Comparison of ENCODE assay signal across 8 mouse cellular contexts in the genomic region with DNA sequence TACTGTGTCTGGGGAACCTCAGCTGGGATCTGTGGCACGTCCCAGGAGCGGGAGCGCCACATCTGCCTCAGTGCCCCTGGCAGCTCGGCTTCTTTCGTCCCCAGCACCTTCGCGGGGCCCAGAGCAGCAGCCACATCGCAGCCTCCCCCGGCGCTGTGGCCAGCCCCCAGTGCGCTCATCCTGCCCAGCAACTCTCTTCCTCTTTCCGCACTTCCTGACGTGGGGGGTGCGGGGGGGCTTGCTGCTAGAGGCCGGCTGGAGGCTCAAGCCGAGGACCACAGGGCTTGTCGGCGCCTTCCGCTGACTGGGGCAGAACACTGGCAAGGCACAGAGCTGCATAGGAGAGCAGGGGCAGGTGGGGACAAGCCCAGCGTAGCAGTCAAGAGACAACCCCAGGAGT. TPM values are rescaled to one million over a fixed set of nuclear protein-coding genes. Genes with fewer than 3 reads are reported as not detected.
A peak's percentile ranks its signal among the peaks of the same experiment; 100 is the strongest.
DNase-seq lines count a peak whose midpoint lies in the region; ATAC-seq and TF ChIP-seq lines count a peak whose summit lies in the region.

No protein-coding gene starts in this region.

- H3K9me3 ChIP-seq in forebrain, embryonic 14.5 days (replicated peaks; ENCODE audit: control insufficient read depth, low read length) = no peaks in the 10 kb centered on the region
- no peaks in the 10 kb centered on the region for H3K9me3 ChIP-seq in hindbrain, embryonic 15.5 days
- no peaks in the 10 kb centered on the region for H3K9me3 ChIP-seq in liver, embryonic 11.5 days (ENCODE audit: control insufficient read depth, low read length)
- H3K9me3 ChIP-seq in midbrain, postnatal 0 days (ENCODE audit: low read length) = no peaks in the 10 kb centered on the region

- ATAC-seq in forebrain, embryonic 14.5 days = no peak
- ATAC-seq in hindbrain, embryonic 15.5 days (ENCODE audit: low FRiP score, low read depth) = no peak
- ATAC-seq in liver, embryonic 11.5 days (replicated peaks; ENCODE audit: low FRiP score) = no peak
- ATAC-seq in midbrain, postnatal 0 days (ENCODE audit: low FRiP score) = no peak

- WGBS in forebrain, embryonic 14.5 days = 25% methylated on average over 18 of the region's 20 CpGs
- WGBS in hindbrain, embryonic 15.5 days = 23% methylated on average over 20 of the region's 20 CpGs
- WGBS in liver, embryonic 11.5 days = 6% methylated on average over 20 of the region's 20 CpGs
- 26% methylated on average over 20 of the region's 20 CpGs for WGBS in midbrain, postnatal 0 days

- H3K4me3 ChIP-seq in forebrain, embryonic 14.5 days (ENCODE audit: low read depth, low read length) = no peak overlapping the region
- 0 out of 2 replicates have a peak overlapping the region, but pooled peaks have one; percentile 11 for H3K4me3 ChIP-seq in hindbrain, embryonic 15.5 days
- H3K4me3 ChIP-seq in liver, embryonic 11.5 days (ENCODE audit: low read depth, low read length) = peak overlapping the region; percentile 97
- peak overlapping the region; percentile 2; the same call in 1 of the 2 replicates for H3K4me3 ChIP-seq in midbrain, postnatal 0 days (ENCODE audit: low read depth, low read length)

- TF ChIP-seq CTCF in midbrain, postnatal 0 days (IDR thresholded peaks at IDR 0.05) = no peak

- no peak overlapping the region for H3K27ac ChIP-seq in forebrain, embryonic 14.5 days (ENCODE audit: low read depth, low read length)
- H3K27ac ChIP-seq in hindbrain, embryonic 15.5 days (replicated peaks) = 0 out of 2 replicates have a peak overlapping the region, but pooled peaks have one; percentile 10
- H3K27ac ChIP-seq in liver, embryonic 11.5 days (ENCODE audit: low read depth, low read length) = peak overlapping the region; percentile 65; the same call in 1 of the 2 replicates
- no peak overlapping the region for H3K27ac ChIP-seq in midbrain, postnatal 0 days (ENCODE audit: low read depth, low read length)

- peak; percentile 49 to 64 for DNase-seq in urinary bladder, adult 18-20 months (ENCODE audit: low spot score in 2 of 2)
- no peak for DNase-seq in urinary bladder, postnatal 25 days (ENCODE audit: low spot score)
- no peak for DNase-seq in forebrain, embryonic 14.5 days (ENCODE audit: low spot score)
- no peak for DNase-seq in liver, embryonic 11.5 days (ENCODE audit: low spot score)
- DNase-seq in midbrain, postnatal 0 days (ENCODE audit: low spot score) = no peak
- DNase-seq in yolk sac, embryonic 10.5 days (ENCODE audit: low spot score) = no peak
- no peak for DNase-seq in frontal cortex, postnatal 25 days (ENCODE audit: low spot score in 2 of 2)

- no peaks in the 10 kb centered on the region for H3K27me3 ChIP-seq in forebrain, embryonic 14.5 days (replicated peaks; ENCODE audit: control insufficient read depth, insufficient read depth, low read length)
- H3K27me3 ChIP-seq in hindbrain, embryonic 15.5 days = no peaks in the 10 kb centered on the region; the same call in 1 of the 2 replicates
- peaks cover 5% of the 10 kb centered on the region for H3K27me3 ChIP-seq in liver, embryonic 11.5 days (replicated peaks; ENCODE audit: control insufficient read depth, insufficient read depth, low read length)
- H3K27me3 ChIP-seq in midbrain, postnatal 0 days (ENCODE audit: insufficient read depth, low read length) = no peaks in the 10 kb centered on the region

- H3K4me2 ChIP-seq in forebrain, embryonic 14.5 days (ENCODE audit: low read length) = no peak overlapping the region
- H3K4me2 ChIP-seq in hindbrain, embryonic 15.5 days = peak overlapping the region; percentile 27
- H3K4me2 ChIP-seq in liver, embryonic 11.5 days = peak overlapping the region; percentile 95
- H3K4me2 ChIP-seq in midbrain, postnatal 0 days (ENCODE audit: low read depth, low read length, poor library complexity, severe bottlenecking) = 0 out of 2 replicates have a peak overlapping the region, but pooled peaks have one; percentile 18

- H3K36me3 ChIP-seq in forebrain, embryonic 14.5 days (ENCODE audit: control insufficient read depth, insufficient read depth, low read length) = no peaks in the 10 kb centered on the region
- H3K36me3 ChIP-seq in hindbrain, embryonic 15.5 days = no peaks in the 10 kb centered on the region
- no peaks in the 10 kb centered on the region for H3K36me3 ChIP-seq in liver, embryonic 11.5 days (ENCODE audit: control insufficient read depth, insufficient read depth, low read length)
- H3K36me3 ChIP-seq in midbrain, postnatal 0 days (ENCODE audit: insufficient read depth, low read length) = no peaks in the 10 kb centered on the region

- peaks cover 4% of the 10 kb centered on the region; the same call in 1 of the 2 replicates for H3K4me1 ChIP-seq in forebrain, embryonic 14.5 days (ENCODE audit: control insufficient read depth, insufficient read depth, low read length)
- peaks cover 20% of the 10 kb centered on the region for H3K4me1 ChIP-seq in hindbrain, embryonic 15.5 days (replicated peaks)
- H3K4me1 ChIP-seq in liver, embryonic 11.5 days (replicated peaks; ENCODE audit: control insufficient read depth, insufficient read depth, low read length) = peaks cover 31% of the 10 kb centered on the region
- H3K4me1 ChIP-seq in midbrain, postnatal 0 days (ENCODE audit: insufficient read depth, low read length) = peaks cover 9% of the 10 kb centered on the region; the same call in 1 of the 2 replicates

- 0 out of 2 replicates have a peak overlapping the region, but pooled peaks have one; percentile 21 for H3K9ac ChIP-seq in forebrain, embryonic 14.5 days (ENCODE audit: low read length)
- H3K9ac ChIP-seq in hindbrain, embryonic 15.5 days = no peak overlapping the region
- H3K9ac ChIP-seq in liver, embryonic 11.5 days (ENCODE audit: low read depth, low read length) = peak overlapping the region; percentile 49
- H3K9ac ChIP-seq in midbrain, postnatal 0 days (replicated peaks; ENCODE audit: low read length, poor library complexity, severe bottlenecking) = no peak overlapping the region; the same call in 1 of the 2 replicates

RNA-seq across cellular contexts. Expression of a gene that starts 10.2 kb away (rescaled TPM):
- 26.7 and 29.1 TPM in 2 replicates for polyA plus RNA-seq in forebrain, embryonic 14.5 days (2014; fragmentation: Nextera tagmentation; extraction: Ambion mirVana)
- 32.4 and 40.9 TPM in 2 replicates for polyA plus RNA-seq in hindbrain, embryonic 15.5 days (2015; fragmentation: Nextera tagmentation; extraction: Ambion mirVana)
- 81.4 and 85.9 TPM in 2 replicates for polyA plus RNA-seq in liver, embryonic 11.5 days (2014; fragmentation: Nextera tagmentation; extraction: Ambion mirVana)
- total RNA-seq in midbrain, postnatal 0 days (2014; rRNA removed) = 99.8 and 144 TPM in 2 replicates
- 35.1 and 36.6 TPM in 2 replicates for polyA plus RNA-seq in midbrain, postnatal 0 days (2015; fragmentation: Nextera tagmentation; extraction: Ambion mirVana)

RNA-seq across cellular contexts. Expression of a gene that starts 19.9 kb away (rescaled TPM):
- polyA plus RNA-seq in forebrain, embryonic 14.5 days (2014; fragmentation: Nextera tagmentation; extraction: Ambion mirVana) = 0.20 and 0.30 TPM in 2 replicates
- 0.30 and 0.32 TPM in 2 replicates for polyA plus RNA-seq in hindbrain, embryonic 15.5 days (2015; fragmentation: Nextera tagmentation; extraction: Ambion mirVana)
- polyA plus RNA-seq in liver, embryonic 11.5 days (2014; fragmentation: Nextera tagmentation; extraction: Ambion mirVana) = 3.7 and 4.8 TPM in 2 replicates
- total RNA-seq in midbrain, postnatal 0 days (2014; rRNA removed) = 0.11 TPM in 1 of 2 replicates, not detected in the other
- 0.14 TPM in 1 of 2 replicates, not detected in the other for polyA plus RNA-seq in midbrain, postnatal 0 days (2015; fragmentation: Nextera tagmentation; extraction: Ambion mirVana)

RNA-seq across cellular contexts. Expression of a gene that starts 33.3 kb away (rescaled TPM):
- 349 and 462 TPM in 2 replicates for polyA plus RNA-seq in forebrain, embryonic 14.5 days (2014; fragmentation: Nextera tagmentation; extraction: Ambion mirVana)
- polyA plus RNA-seq in hindbrain, embryonic 15.5 days (2015; fragmentation: Nextera tagmentation; extraction: Ambion mirVana) = 187 and 224 TPM in 2 replicates
- polyA plus RNA-seq in liver, embryonic 11.5 days (2014; fragmentation: Nextera tagmentation; extraction: Ambion mirVana) = 461 and 501 TPM in 2 replicates
- 39.0 and 40.8 TPM in 2 replicates for total RNA-seq in midbrain, postnatal 0 days (2014; rRNA removed)
- 71.0 and 71.4 TPM in 2 replicates for polyA plus RNA-seq in midbrain, postnatal 0 days (2015; fragmentation: Nextera tagmentation; extraction: Ambion mirVana)

RNA-seq across cellular contexts. Expression of a gene that starts 38.4 kb away (rescaled TPM):
- polyA plus RNA-seq in forebrain, embryonic 14.5 days (2014; fragmentation: Nextera tagmentation; extraction: Ambion mirVana) = 0.83 and 1.2 TPM in 2 replicates
- 0.87 and 1.2 TPM in 2 replicates for polyA plus RNA-seq in hindbrain, embryonic 15.5 days (2015; fragmentation: Nextera tagmentation; extraction: Ambion mirVana)
- 0.34 and 0.36 TPM in 2 replicates for polyA plus RNA-seq in liver, embryonic 11.5 days (2014; fragmentation: Nextera tagmentation; extraction: Ambion mirVana)
- 1.8 and 4.0 TPM in 2 replicates for total RNA-seq in midbrain, postnatal 0 days (2014; rRNA removed)
- 0.25 and 0.34 TPM in 2 replicates for polyA plus RNA-seq in midbrain, postnatal 0 days (2015; fragmentation: Nextera tagmentation; extraction: Ambion mirVana)

RNA-seq across cellular contexts. Expression of a gene that starts 58.9 kb away (rescaled TPM):
- polyA plus RNA-seq in forebrain, embryonic 14.5 days (2014; fragmentation: Nextera tagmentation; extraction: Ambion mirVana) = 0.80 and 1.3 TPM in 2 replicates
- 2.2 and 2.9 TPM in 2 replicates for polyA plus RNA-seq in hindbrain, embryonic 15.5 days (2015; fragmentation: Nextera tagmentation; extraction: Ambion mirVana)
- 5.7 and 6.1 TPM in 2 replicates for polyA plus RNA-seq in liver, embryonic 11.5 days (2014; fragmentation: Nextera tagmentation; extraction: Ambion mirVana)
- 3.2 TPM in 2 replicates for total RNA-seq in midbrain, postnatal 0 days (2014; rRNA removed)
- 2.7 and 3.8 TPM in 2 replicates for polyA plus RNA-seq in midbrain, postnatal 0 days (2015; fragmentation: Nextera tagmentation; extraction: Ambion mirVana)

Comparison
In these comparisons a context has a peak if more than half of its experiments do, and no peak if none do; other contexts are left out.
1. DNase-seq: peak in urinary bladder, adult 18-20 months (2 of 2); none in urinary bladder, postnatal 25 days (single experiment), forebrain, embryonic 14.5 days (single experiment), liver, embryonic 11.5 days (single experiment), midbrain, postnatal 0 days (single experiment), yolk sac, embryonic 10.5 days (single experiment) and frontal cortex, postnatal 25 days (0 of 2).
2. H3K27ac ChIP-seq: peak in hindbrain, embryonic 15.5 days (single experiment) and liver, embryonic 11.5 days (single experiment); none in forebrain, embryonic 14.5 days (single experiment) and midbrain, postnatal 0 days (single experiment).
3. H3K9ac ChIP-seq: peak in forebrain, embryonic 14.5 days (single experiment) and liver, embryonic 11.5 days (single experiment); none in hindbrain, embryonic 15.5 days (single experiment) and midbrain, postnatal 0 days (single experiment).